Mouse (Mus musculus) neural tube, embryonic 15.5 days (tissue): ENCODE data around the gene Itgal. TPM values are rescaled to one million over a fixed set of nuclear protein-coding genes. Genes with fewer than 3 reads are reported as not detected.

Experiments
- ATAC-seq: fragments of 200-750 bp; cut with Nextera tagmentation; 2 replicates; pipeline ENCODE4 v1.8.0; 2017; ENCODE audit warnings: mild to moderate bottlenecking, moderate TSS enrichment, moderate library complexity; ENCODE audit not compliant: low FRiP score
- H3K27ac ChIP-seq: fragments of 300-500 bp; sonication (generic); replicated peaks from 2 replicates; pipeline ENCODE4 v1.5.1; 2015; ENCODE audit warnings: mild to moderate bottlenecking, inconsistent platforms
- H3K27me3 ChIP-seq: fragments of 300-500 bp; sonication (generic); replicated peaks from 2 replicates; pipeline ENCODE4 v1.6.1; 2015; ENCODE audit warnings: inconsistent platforms
- H3K36me3 ChIP-seq: fragments of 300-500 bp; sonication (generic); 2 replicates; pipeline ENCODE4 v1.6.1; 2015; ENCODE audit warnings: inconsistent platforms
- H3K4me1 ChIP-seq: fragments of 300-500 bp; sonication (generic); 2 replicates; pipeline ENCODE4 v1.6.1; 2015; ENCODE audit warnings: inconsistent platforms
- H3K4me2 ChIP-seq: fragments of 300-500 bp; sonication (generic); 2 replicates; pipeline ENCODE4 v1.6.1; 2015; ENCODE audit warnings: inconsistent platforms, mild to moderate bottlenecking, moderate library complexity
- H3K4me3 ChIP-seq: fragments of 300-500 bp; sonication (generic); replicated peaks from 2 replicates; pipeline ENCODE4 v1.5.1; 2015; ENCODE audit warnings: mild to moderate bottlenecking, inconsistent platforms
- H3K9ac ChIP-seq: fragments of 300-500 bp; sonication (generic); replicated peaks from 2 replicates; pipeline ENCODE4 v1.6.1; 2015; ENCODE audit warnings: mild to moderate bottlenecking, inconsistent platforms
- H3K9me3 ChIP-seq: fragments of 300-500 bp; sonication (generic); replicated peaks from 2 replicates; pipeline ENCODE4 v1.6.1; 2016; ENCODE audit warnings: inconsistent platforms
- WGBS: fragments of 180-500 bp; shearing (Covaris S2); methylation state at CpG from one replicate; pipeline ENCODE4 v1.1.7; 2015; ENCODE audit warnings: mixed read lengths; 5-methylcytosine and 5-hydroxymethylcytosine counted together
- polyA plus RNA-seq: library from polyadenylated mRNA; unstranded; fragments of >200 nt; fragmentation: Nextera tagmentation; extraction: Ambion mirVana; gene quantifications from 2 replicates; pipeline ENCODE4 v1.2.1, GENCODE M21; 2015

Itgal gene
- polyA plus RNA-seq, 1 experiment from 2014 or later, result 0.18 TPM

DNA sequence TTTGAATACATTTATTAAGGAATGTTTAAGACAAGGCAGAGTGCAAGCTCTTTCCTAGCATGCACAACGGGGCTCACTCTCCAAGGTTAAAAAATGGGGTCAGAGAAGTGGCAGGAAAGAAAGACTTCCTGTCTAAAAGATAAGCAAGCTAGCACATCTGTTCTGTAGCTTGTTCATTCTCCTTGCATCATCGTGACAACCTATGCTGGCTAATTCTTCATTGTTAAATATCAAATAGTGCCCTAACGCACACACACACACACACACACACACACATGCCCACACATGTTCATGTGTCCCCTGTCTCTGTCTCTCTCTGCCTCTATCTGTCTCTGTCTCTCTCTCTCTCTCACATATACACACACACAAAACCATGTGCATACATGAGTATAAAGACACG is 14.9 kb upstream of the Itgal start:
- Histone ChIP-seq H3K4me3 (no peak overlapping the region), H3K27me3 (no peaks in the 10 kb centered on the region), H3K27ac (no peak overlapping the region), H3K9me3 (no peaks in the 10 kb centered on the region), H3K4me1 (no peaks in the 10 kb centered on the region), H3K36me3 (no peaks in the 10 kb centered on the region), H3K9ac (no peak overlapping the region), H3K4me2 (no peak overlapping the region)
- ATAC-seq, result no peak
- WGBS, result 80% methylated on average over 4 of the region's 4 CpGs

DNA sequence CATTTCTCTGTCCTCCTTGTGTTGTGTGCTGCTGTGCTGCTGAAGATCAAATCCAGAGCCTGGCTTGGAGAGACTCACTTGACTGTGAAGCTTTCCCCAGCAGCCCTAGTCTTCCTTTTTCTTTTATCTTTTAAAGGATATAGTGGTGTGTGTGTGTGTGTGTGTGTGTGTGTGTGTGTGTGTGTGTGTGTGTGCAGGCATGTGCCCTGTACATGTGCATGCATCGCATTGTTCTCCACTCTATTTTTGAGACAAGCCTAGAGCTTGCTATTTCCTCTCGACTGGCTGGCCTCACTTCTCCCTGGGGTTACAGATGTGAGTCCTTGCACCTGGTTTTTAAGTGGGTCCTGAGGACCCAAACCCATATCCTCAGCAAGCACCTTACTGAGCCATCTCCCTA is 13.9 kb upstream of the Itgal start:
- Histone ChIP-seq H3K27me3 (no peaks in the 10 kb centered on the region), H3K4me2 (no peak overlapping the region), H3K4me3 (no peak overlapping the region), H3K9me3 (no peaks in the 10 kb centered on the region), H3K36me3 (no peaks in the 10 kb centered on the region), H3K4me1 (no peaks in the 10 kb centered on the region), H3K9ac (no peak overlapping the region), H3K27ac (no peak overlapping the region)
- ATAC-seq, result no peak
- 95% methylated on average over 2 of the region's 2 CpGs for WGBS

DNA sequence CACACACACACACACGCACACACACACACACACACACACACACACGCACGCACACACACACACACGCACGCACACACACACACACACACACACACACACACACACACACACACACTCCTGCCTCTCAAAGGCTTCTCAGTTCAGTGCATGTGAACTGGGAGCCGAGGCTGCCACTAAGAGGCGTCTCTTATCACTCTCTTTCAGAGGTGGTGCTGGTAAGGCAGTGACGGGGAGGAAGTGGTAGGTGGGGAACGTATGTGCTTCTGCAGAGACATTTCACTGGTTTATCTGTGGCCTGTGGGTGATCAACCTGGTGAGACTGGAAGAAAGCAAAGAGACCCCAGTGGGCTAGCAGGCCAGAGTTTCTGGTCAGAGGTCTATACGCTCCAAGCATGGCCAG is 10.9 kb upstream of the Itgal start:
- Histone ChIP-seq H3K36me3 (no peaks in the 10 kb centered on the region), H3K27me3 (no peaks in the 10 kb centered on the region), H3K4me2 (no peak overlapping the region), H3K4me3 (no peak overlapping the region), H3K9ac (no peak overlapping the region), H3K4me1 (no peaks in the 10 kb centered on the region), H3K9me3 (0 out of 2 replicates have a peak, but pooled peaks cover 4% of the 10 kb centered on the region), H3K27ac (no peak overlapping the region)
- no peak for ATAC-seq
- WGBS, result 85% methylated on average over 5 of the region's 10 CpGs

DNA sequence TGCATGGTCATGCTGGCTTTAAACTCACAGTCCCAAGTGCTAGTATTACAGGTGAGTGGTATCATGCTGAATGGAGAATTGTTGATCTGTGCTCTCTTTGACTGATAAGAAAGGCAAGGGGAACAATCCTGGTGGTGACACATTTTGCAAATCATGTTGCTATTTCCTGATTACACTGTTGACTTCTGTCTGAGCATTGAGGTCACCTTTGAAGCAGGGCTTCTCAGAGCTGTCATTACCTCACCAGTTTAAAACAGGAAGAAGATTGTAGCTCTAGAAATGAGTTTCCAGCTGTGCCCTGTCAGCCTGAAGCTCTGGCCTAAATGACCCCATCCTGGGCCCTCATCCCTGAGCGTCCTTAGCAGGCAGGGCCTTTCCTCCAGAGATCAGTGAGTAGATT is 8.1 kb upstream of the Itgal start:
- no peaks in the 10 kb centered on the region for H3K4me1 ChIP-seq
- H3K36me3 ChIP-seq, result no peaks in the 10 kb centered on the region
- no peak overlapping the region for H3K4me2 ChIP-seq
- H3K9ac ChIP-seq, result no peak overlapping the region
- 74% methylated on average over 1 of the region's 1 CpGs for WGBS
- H3K27me3 ChIP-seq, result no peaks in the 10 kb centered on the region
- no peak for ATAC-seq
- no peak overlapping the region for H3K27ac ChIP-seq
- no peak overlapping the region for H3K4me3 ChIP-seq
- 0 out of 2 replicates have a peak, but pooled peaks cover 4% of the 10 kb centered on the region for H3K9me3 ChIP-seq

DNA sequence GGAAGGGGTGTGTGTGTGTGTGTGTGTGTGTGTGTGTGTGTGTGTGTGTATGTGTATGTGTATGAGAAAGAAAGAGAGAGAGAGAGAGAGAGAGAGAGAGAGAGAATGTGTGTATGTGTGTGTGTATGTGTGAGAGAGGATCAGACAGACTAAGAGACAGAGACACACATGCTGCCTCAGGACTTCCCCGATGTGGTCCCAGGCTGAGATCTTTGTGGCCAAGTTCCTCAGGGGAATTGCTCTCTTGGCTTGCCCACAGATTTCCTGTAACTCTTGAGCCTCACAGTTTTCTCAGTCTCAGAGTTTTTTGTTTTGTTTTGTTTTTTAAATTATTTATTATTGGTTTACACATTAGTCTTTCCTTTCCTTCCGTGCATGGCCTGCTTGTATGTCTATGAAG is 6.8 kb upstream of the Itgal start:
- H3K9me3 ChIP-seq, result 0 out of 2 replicates have a peak, but pooled peaks cover 4% of the 10 kb centered on the region
- 88% methylated on average over 2 of the region's 2 CpGs for WGBS
- no peak overlapping the region for H3K9ac ChIP-seq
- H3K27ac ChIP-seq, result no peak overlapping the region
- no peaks in the 10 kb centered on the region for H3K36me3 ChIP-seq
- no peak overlapping the region for H3K4me2 ChIP-seq
- H3K4me1 ChIP-seq, result no peaks in the 10 kb centered on the region
- H3K4me3 ChIP-seq, result no peak overlapping the region
- ATAC-seq, result no peak
- no peaks in the 10 kb centered on the region for H3K27me3 ChIP-seq

DNA sequence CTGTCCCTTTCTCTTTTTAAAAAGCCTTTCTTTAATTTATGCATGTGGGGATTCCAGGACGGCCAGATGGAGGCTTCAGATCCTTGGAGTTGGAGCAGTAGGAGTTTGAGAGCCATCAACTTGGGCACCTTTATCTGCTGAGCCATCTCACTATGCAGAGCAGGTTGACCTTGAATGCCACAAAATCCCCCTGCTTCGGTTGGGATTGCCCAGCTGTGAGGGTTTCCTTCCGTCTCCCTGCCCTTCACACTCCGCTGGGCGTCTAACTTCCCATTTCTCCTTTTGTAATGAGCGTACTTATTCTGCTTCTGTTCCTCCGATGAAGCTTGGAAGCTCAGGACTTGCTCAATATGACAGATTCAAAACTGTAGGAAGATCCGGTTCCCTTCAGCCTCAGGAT is 5.9 kb upstream of the Itgal start:
- no peaks in the 10 kb centered on the region for H3K36me3 ChIP-seq
- H3K9me3 ChIP-seq, result 0 out of 2 replicates have a peak, but pooled peaks cover 4% of the 10 kb centered on the region
- no peak overlapping the region for H3K4me2 ChIP-seq
- H3K27ac ChIP-seq, result no peak overlapping the region
- ATAC-seq, result no peak
- WGBS, result 61% methylated on average over 8 of the region's 8 CpGs
- no peaks in the 10 kb centered on the region for H3K4me1 ChIP-seq
- no peaks in the 10 kb centered on the region for H3K27me3 ChIP-seq
- H3K9ac ChIP-seq, result no peak overlapping the region
- H3K4me3 ChIP-seq, result no peak overlapping the region

DNA sequence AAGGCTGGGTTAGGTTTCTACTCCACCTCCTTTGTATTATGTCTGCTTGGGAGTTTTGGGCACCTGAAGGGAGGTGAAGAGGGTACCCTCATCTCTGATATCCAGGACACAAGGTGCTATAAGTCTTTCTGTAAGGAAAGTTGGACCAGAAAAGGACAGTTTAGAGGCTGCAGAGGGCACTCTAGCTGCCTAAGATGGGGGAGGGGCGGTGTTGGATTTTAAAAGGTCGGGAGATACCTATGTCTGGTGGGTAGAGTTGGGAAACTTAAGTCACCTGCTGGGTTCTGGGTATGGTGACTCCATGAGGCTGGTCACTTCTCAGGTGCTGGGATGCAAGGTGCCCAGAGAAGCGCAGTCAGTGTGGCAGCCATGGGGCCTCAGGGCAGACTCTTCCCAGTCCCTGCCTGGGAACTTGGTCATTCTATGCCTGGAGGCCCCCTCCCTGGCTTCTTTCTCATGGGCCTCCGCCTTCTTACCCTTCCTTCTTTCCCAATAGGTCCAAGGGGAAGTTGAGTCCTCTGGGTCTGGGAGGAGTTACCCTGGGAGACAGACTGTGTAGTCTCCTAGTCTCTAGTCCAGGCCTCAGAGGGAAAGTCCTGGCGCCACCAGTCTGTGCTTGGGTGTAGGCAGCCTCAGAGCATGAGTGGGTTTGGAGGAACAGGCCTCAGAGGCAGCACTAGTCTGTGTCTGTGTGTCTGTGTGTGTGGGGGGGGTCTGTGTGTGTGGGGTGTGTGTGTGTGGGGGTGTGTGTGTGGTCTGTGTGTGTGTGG is 911 bp downstream of the Itgal start:
- no peaks in the 10 kb centered on the region for H3K9me3 ChIP-seq
- no peak overlapping the region for H3K9ac ChIP-seq
- no peaks in the 10 kb centered on the region for H3K27me3 ChIP-seq
- no peak overlapping the region for H3K4me2 ChIP-seq
- H3K36me3 ChIP-seq, result no peaks in the 10 kb centered on the region
- H3K4me3 ChIP-seq, result no peak overlapping the region
- H3K27ac ChIP-seq, result no peak overlapping the region
- ATAC-seq, result no peak
- WGBS, result 83% methylated on average over 5 of the region's 5 CpGs
- H3K4me1 ChIP-seq, result no peaks in the 10 kb centered on the region

DNA sequence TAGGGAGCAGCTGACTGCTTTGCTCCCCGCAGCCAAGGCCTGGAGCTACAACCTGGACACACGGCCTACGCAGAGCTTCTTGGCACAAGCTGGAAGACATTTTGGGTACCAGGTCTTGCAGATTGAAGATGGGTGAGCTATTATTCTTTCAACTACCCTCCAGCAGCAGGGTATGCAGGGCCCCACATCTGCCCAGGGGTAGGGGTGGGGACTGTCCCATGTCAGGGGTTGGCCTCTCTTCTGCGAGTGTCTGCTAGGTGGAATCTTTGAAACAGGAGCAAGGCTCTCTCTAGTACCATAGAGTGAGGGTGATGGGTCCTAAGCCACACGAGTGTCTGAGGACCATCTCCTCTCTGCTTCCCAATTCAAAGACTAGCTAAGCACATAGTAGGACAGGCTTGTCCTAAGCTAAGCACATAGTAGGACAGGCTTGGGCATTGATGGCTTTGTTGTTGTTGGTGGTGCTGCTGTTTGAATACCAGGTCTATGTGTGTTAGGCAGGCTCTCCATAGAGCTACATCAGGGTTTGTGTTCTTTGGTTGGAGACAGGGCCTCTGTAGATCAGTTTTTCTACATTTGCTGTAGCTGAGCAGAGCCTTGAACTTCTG is 1.6 kb downstream of the Itgal start:
- Histone ChIP-seq H3K4me2 (no peak overlapping the region), H3K9me3 (no peaks in the 10 kb centered on the region), H3K27me3 (no peaks in the 10 kb centered on the region), H3K4me1 (no peaks in the 10 kb centered on the region), H3K4me3 (no peak overlapping the region), H3K36me3 (no peaks in the 10 kb centered on the region), H3K27ac (no peak overlapping the region), H3K9ac (no peak overlapping the region)
- WGBS, result 96% methylated on average over 5 of the region's 5 CpGs
- ATAC-seq, result no peak

DNA sequence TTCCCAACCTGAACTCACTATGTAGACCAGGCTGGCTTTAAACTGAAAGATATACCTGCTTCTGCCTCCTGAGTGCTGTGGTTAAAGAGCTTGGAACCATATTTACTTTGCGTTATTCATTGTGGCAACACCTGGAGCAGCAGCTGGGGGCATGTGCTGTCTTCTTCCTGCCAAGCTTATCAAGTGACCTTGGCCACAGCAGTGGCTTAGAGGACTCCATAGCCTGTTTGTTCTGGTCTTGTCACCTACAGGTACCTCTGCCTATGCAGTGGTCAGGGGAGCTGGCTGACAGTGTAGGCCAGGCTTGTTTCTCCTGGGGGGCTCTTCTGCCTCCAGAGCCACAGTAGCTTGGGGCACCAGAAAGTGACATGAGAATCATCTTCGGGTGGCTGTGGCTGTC is 12.4 kb downstream of the Itgal start:
- Histone ChIP-seq H3K4me2 (no peak overlapping the region), H3K9me3 (no peaks in the 10 kb centered on the region), H3K9ac (no peak overlapping the region), H3K27me3 (no peaks in the 10 kb centered on the region), H3K27ac (no peak overlapping the region), H3K4me3 (no peak overlapping the region), H3K36me3 (no peaks in the 10 kb centered on the region), H3K4me1 (no peaks in the 10 kb centered on the region)
- WGBS, result 80% methylated on average over 2 of the region's 2 CpGs
- ATAC-seq, result no peak

DNA sequence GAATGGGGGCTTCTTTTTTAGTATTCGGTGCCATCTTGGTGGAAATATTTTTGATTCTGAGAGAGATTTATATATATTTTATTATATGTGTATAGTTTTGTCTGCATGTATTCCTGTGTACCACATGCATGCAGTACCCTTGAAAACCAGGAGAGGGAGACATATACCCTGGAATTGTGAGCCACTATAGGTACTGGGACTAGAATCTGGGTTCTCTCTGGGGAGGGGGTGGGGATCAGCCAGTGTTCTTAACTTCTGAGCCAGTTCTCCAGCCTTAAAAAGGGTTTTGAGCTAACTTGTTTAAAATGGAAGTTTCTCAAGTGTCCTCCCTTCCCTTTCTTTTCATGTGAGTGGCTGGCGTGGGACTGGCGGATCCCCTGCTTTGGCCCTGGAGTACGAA is 12.8 kb downstream of the Itgal start:
- ATAC-seq, result no peak
- H3K4me2 ChIP-seq, result no peak overlapping the region
- H3K4me1 ChIP-seq, result no peaks in the 10 kb centered on the region
- WGBS, result 60% methylated on average over 4 of the region's 4 CpGs
- no peaks in the 10 kb centered on the region for H3K36me3 ChIP-seq
- no peak overlapping the region for H3K9ac ChIP-seq
- no peaks in the 10 kb centered on the region for H3K9me3 ChIP-seq
- H3K27ac ChIP-seq, result no peak overlapping the region
- H3K27me3 ChIP-seq, result no peaks in the 10 kb centered on the region
- no peak overlapping the region for H3K4me3 ChIP-seq

DNA sequence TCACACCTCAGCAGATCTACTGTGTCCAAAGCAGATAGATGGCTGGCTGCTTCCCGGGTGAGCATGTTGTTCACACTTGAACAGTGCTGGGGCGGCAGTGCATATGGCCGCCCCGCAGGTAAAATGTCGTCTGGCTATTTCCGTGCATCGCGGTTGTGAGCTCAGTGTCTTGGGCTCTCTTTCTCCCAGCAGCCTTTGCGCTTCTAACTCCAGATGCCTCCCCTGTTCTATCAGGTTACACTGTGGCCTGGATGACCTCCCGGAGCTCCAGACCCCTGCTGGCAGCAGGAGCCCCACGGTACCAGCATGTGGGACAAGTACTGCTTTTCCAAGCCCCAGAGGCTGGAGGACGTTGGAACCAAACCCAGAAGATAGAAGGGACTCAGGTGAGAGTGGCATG is 13.9 kb downstream of the Itgal start:
- Histone ChIP-seq H3K4me2 (no peak overlapping the region), H3K4me1 (no peaks in the 10 kb centered on the region), H3K9me3 (no peaks in the 10 kb centered on the region), H3K4me3 (no peak overlapping the region), H3K27ac (no peak overlapping the region), H3K9ac (no peak overlapping the region), H3K27me3 (no peaks in the 10 kb centered on the region), H3K36me3 (no peaks in the 10 kb centered on the region)
- no peak for ATAC-seq
- 75% methylated on average over 12 of the region's 12 CpGs for WGBS

DNA sequence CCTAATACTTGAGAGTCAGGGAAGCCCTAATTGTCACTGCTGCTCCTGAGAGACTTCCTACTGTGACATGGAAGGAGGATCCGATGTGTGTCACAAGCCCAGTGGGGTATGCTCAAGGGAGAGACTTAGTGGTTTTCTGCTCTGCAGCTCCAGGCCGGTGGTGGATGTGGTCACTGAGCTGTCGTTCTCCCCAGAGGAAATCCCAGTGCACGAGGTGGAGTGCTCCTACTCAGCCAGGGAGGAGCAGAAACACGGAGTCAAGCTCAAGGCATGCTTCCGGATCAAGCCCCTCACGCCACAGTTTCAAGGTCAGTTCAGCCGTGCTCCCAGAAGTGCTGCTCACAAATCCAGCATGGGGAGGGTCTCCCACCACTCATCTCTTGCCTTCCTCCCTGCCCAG is 17.9 kb downstream of the Itgal start:
- 62% methylated on average over 8 of the region's 8 CpGs for WGBS
- H3K4me1 ChIP-seq, result no peaks in the 10 kb centered on the region
- H3K4me3 ChIP-seq, result no peak overlapping the region
- H3K36me3 ChIP-seq, result no peaks in the 10 kb centered on the region
- H3K4me2 ChIP-seq, result no peak overlapping the region
- no peaks in the 10 kb centered on the region for H3K9me3 ChIP-seq
- H3K27ac ChIP-seq, result no peak overlapping the region
- no peaks in the 10 kb centered on the region for H3K27me3 ChIP-seq
- ATAC-seq, result no peak
- H3K9ac ChIP-seq, result no peak overlapping the region
